Mouse (Mus musculus): Measurements from ENCODE around the gene Tapbp. TPM values are rescaled to one million over a fixed set of nuclear protein-coding genes. Genes with fewer than 3 reads are reported as not detected.

The Tapbp gene
- total and polyA plus RNA-seq, 3 experiments: 45.3 to 134 (median 116) TPM

- Histone ChIP-seq H3K4me3 (replicated peaks in 1 of 3; ENCODE audit: low read depth in 2 of 3, low read length in 2 of 3, poor library complexity in 1 of 3) (no peak overlapping the region), H3K9ac (ENCODE audit: insufficient read depth, low read depth) (no peak overlapping the region), H3K27ac (ENCODE audit: insufficient read depth, low read depth) (no peak overlapping the region), H3K27me3 (replicated peaks) (no peaks in the 10 kb centered on the region), H3K4me2 (ENCODE audit: insufficient read depth, low read depth, poor library complexity, severe bottlenecking) (no peak overlapping the region), H3K36me3 (replicated peaks in 1 of 2; ENCODE audit: control insufficient read depth in 1 of 2, insufficient read depth in 1 of 2, low read length in 1 of 2) (peaks cover 49 to 58% of the 10 kb centered on the region in 2 experiments), H3K4me1 (ENCODE audit: control insufficient read depth in 1 of 2, insufficient read depth in 2 of 2) (peaks cover 20 to 48% of the 10 kb centered on the region in 2 experiments), H3K79me2 (replicated peaks; ENCODE audit: control insufficient read depth, extremely low read depth, insufficient read depth, poor library complexity, severe bottlenecking) (peaks cover 12% of the 10 kb centered on the region; the same call in 1 of the 2 replicates), H3K9me3 (replicated peaks; ENCODE audit: low read length) (peaks cover 6% of the 10 kb centered on the region)
- no peak for DNase-seq (ENCODE audit: extremely low read depth)
- no peak for TF ChIP-seq ZKSCAN1 (IDR thresholded peaks at IDR 0.05; ENCODE audit: borderline replicate concordance, low read depth, low read length)
- no peak for TF ChIP-seq IRF4 (IDR thresholded peaks at IDR 0.05; ENCODE audit: low read depth, low read length)
- no peak for TF ChIP-seq POLR2A (IDR thresholded peaks at IDR 0.05; ENCODE audit: low read depth, low read length)
- TF ChIP-seq ZC3H11A (IDR thresholded peaks at IDR 0.05; ENCODE audit: low read depth, low read length): no peak
- TF ChIP-seq KAT2A (IDR thresholded peaks at IDR 0.05; ENCODE audit: insufficient replicate concordance, low read length): no peak
- no peak for TF ChIP-seq RCOR1 (conservative IDR thresholded peaks at IDR 0.05; ENCODE audit: low read depth, low read length)
- TF ChIP-seq HCFC1 (IDR thresholded peaks at IDR 0.05; ENCODE audit: low read depth, low read length): no peak
- TF ChIP-seq MAX (IDR thresholded peaks at IDR 0.05; ENCODE audit: low read length): no peak
- TF ChIP-seq MAZ (IDR thresholded peaks at IDR 0.05; ENCODE audit: low read depth, low read length): no peak
- TF ChIP-seq ZNF384 (IDR thresholded peaks at IDR 0.05; ENCODE audit: low read depth, low read length): no peak
- TF ChIP-seq NRF1 (IDR thresholded peaks at IDR 0.05; ENCODE audit: low read depth, low read length): no peak
- in situ Hi-C loops (cut with MboI; ENCODE audit: low pct_ligation_motif_present, low pct_unique_long_range_greater_than_20kb, low sequenced_read_pairs) (no loop called here), dilution Hi-C loops (cut with MboI; ENCODE audit: extremely low pct_ligation_motif_present, extremely low pct_unique_long_range_greater_than_20kb, low sequenced_read_pairs) (no loop called here)
Observed at GRCm38 (mm10) chr17:33913264-33913663, 2.4 kb upstream of the Tapbp start.

- peaks cover 12% of the 10 kb centered on the region; the same call in 1 of the 2 replicates for H3K79me2 ChIP-seq (replicated peaks; ENCODE audit: control insufficient read depth, extremely low read depth, insufficient read depth, poor library complexity, severe bottlenecking)
- H3K9me3 ChIP-seq (replicated peaks; ENCODE audit: low read length): peaks cover 6% of the 10 kb centered on the region
- no peak overlapping the region for H3K4me3 ChIP-seq (replicated peaks in 1 of 3; ENCODE audit: low read depth in 2 of 3, low read length in 2 of 3, poor library complexity in 1 of 3)
- TF ChIP-seq BHLHE40 (IDR thresholded peaks at IDR 0.05; ENCODE audit: low read depth, low read length): no peak
- TF ChIP-seq ETS1 (conservative IDR thresholded peaks at IDR 0.05; ENCODE audit: low read depth, low read length): no peak
- no peak for TF ChIP-seq TBP (conservative IDR thresholded peaks at IDR 0.05; ENCODE audit: low read depth, low read length)
- no peak for TF ChIP-seq E2F4 (IDR thresholded peaks at IDR 0.05; ENCODE audit: insufficient replicate concordance, low read depth, low read length)
- TF ChIP-seq GABPA (IDR thresholded peaks at IDR 0.05; ENCODE audit: insufficient replicate concordance, low read depth, low read length): no peak
- TF ChIP-seq MAZ (IDR thresholded peaks at IDR 0.05; ENCODE audit: low read depth, low read length): no peak
- no peak for TF ChIP-seq NELFE (IDR thresholded peaks at IDR 0.05; ENCODE audit: low read depth, low read length)
- no peak for TF ChIP-seq RCOR1 (conservative IDR thresholded peaks at IDR 0.05; ENCODE audit: low read depth, low read length)
- no peak for TF ChIP-seq MEF2A (IDR thresholded peaks at IDR 0.05; ENCODE audit: borderline replicate concordance, low read depth, low read length)
- no peak for TF ChIP-seq KAT2A (IDR thresholded peaks at IDR 0.05; ENCODE audit: insufficient replicate concordance, low read length)
- no peak for TF ChIP-seq JUND (conservative IDR thresholded peaks at IDR 0.05; ENCODE audit: low read depth, low read length)
- TF ChIP-seq USF2 (conservative IDR thresholded peaks at IDR 0.05; ENCODE audit: low read depth, low read length): no peak
- TF ChIP-seq EP300 (IDR thresholded peaks at IDR 0.05; ENCODE audit: low read length): no peak
- TF ChIP-seq MAFK (IDR thresholded peaks at IDR 0.05; ENCODE audit: insufficient replicate concordance, low read length): no peak
- no peak for TF ChIP-seq SMC3 (IDR thresholded peaks at IDR 0.05; ENCODE audit: low read depth, low read length)
- TF ChIP-seq NRF1 (IDR thresholded peaks at IDR 0.05; ENCODE audit: low read depth, low read length): no peak
- no peak for TF ChIP-seq MXI1 (IDR thresholded peaks at IDR 0.05; ENCODE audit: low read depth, low read length)
- no peak for TF ChIP-seq ZMIZ1 (IDR thresholded peaks at IDR 0.05; ENCODE audit: low read depth, low read length)
- no peaks in the 10 kb centered on the region for H3K27me3 ChIP-seq (replicated peaks)
- in situ Hi-C loops (cut with MboI; ENCODE audit: low pct_ligation_motif_present, low pct_unique_long_range_greater_than_20kb, low sequenced_read_pairs): no loop called here
- peaks cover 25 to 54% of the 10 kb centered on the region in 2 experiments for H3K4me1 ChIP-seq (ENCODE audit: control insufficient read depth in 1 of 2, insufficient read depth in 2 of 2)
- H3K36me3 ChIP-seq (replicated peaks in 1 of 2; ENCODE audit: control insufficient read depth in 1 of 2, insufficient read depth in 1 of 2, low read length in 1 of 2): peaks cover 49 to 61% of the 10 kb centered on the region in 2 experiments
- H3K9ac ChIP-seq (ENCODE audit: insufficient read depth, low read depth): no peak overlapping the region
- no peak overlapping the region for H3K27ac ChIP-seq (ENCODE audit: insufficient read depth, low read depth)
- dilution Hi-C loops (cut with MboI; ENCODE audit: extremely low pct_ligation_motif_present, extremely low pct_unique_long_range_greater_than_20kb, low sequenced_read_pairs): no loop called here
- no peak overlapping the region for H3K4me2 ChIP-seq (ENCODE audit: insufficient read depth, low read depth, poor library complexity, severe bottlenecking)
- no peak for DNase-seq (ENCODE audit: extremely low read depth)
Observed at GRCm38 (mm10) chr17:33913905-33914304, 1.8 kb upstream of the Tapbp start.
